8 mouse cellular contexts compared by ENCODE assay signal in the genomic region with DNA sequence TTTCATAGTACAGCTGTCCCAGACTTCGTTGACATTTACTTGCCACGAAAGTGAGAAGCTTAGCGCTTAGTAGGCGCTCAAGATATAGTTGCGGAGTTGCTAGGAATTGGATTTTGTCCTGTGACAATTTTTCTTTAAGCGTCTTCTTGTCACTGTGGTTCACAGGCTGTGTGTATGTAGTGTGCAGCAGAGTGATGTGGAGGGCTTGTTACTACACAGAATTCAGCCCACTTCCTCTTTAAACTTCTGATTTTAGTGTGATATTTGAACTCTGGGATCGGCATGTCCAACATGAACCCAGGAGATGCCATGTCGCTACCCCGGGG. TPM values are rescaled to one million over a fixed set of nuclear protein-coding genes. Genes with fewer than 3 reads are reported as not detected.
DNase-seq lines count a peak whose midpoint lies in the region; ATAC-seq and TF ChIP-seq lines count a peak whose summit lies in the region.

No protein-coding gene starts in this region.

- peak overlapping the region; percentile 60 for H3K4me3 ChIP-seq in kidney, postnatal 0 days (replicated peaks; ENCODE audit: low read depth, low read length)
- peak overlapping the region; percentile 88 for H3K4me3 ChIP-seq in cortical plate, adult 2 months (ENCODE audit: insufficient read depth, low read length)
- peak overlapping the region; percentile 81 for H3K4me3 ChIP-seq in intestine, embryonic 16.5 days (ENCODE audit: low read length)
- H3K4me3 ChIP-seq in neural tube, embryonic 13.5 days = peak overlapping the region; percentile 77

- peak overlapping the region; percentile 61 for H3K9ac ChIP-seq in kidney, postnatal 0 days (ENCODE audit: low read depth, low read length)
- peak overlapping the region; percentile 82 for H3K9ac ChIP-seq in intestine, embryonic 16.5 days (ENCODE audit: low read depth, low read length)
- H3K9ac ChIP-seq in neural tube, embryonic 13.5 days = peak overlapping the region; percentile 84

- H3K27me3 ChIP-seq in kidney, postnatal 0 days (ENCODE audit: insufficient read depth, low read length) = no peaks in the 10 kb centered on the region
- no peaks in the 10 kb centered on the region for H3K27me3 ChIP-seq in intestine, embryonic 16.5 days (replicated peaks; ENCODE audit: control insufficient read depth, insufficient read depth, low read length)
- no peaks in the 10 kb centered on the region for H3K27me3 ChIP-seq in neural tube, embryonic 13.5 days

- peak overlapping the region; percentile 74 for H3K4me2 ChIP-seq in kidney, postnatal 0 days (ENCODE audit: low read length)
- H3K4me2 ChIP-seq in intestine, embryonic 16.5 days (ENCODE audit: low read depth, low read length) = peak overlapping the region; percentile 84
- peak overlapping the region; percentile 75 for H3K4me2 ChIP-seq in neural tube, embryonic 13.5 days

- TF ChIP-seq CTCF in kidney, postnatal 0 days (IDR thresholded peaks at IDR 0.05; ENCODE audit: low read depth) = no peak
- no peak for TF ChIP-seq CTCF in cortical plate, adult 2 months (IDR thresholded peaks at IDR 0.05; ENCODE audit: extremely low read depth, insufficient read depth, low read length)

- no peak for DNase-seq in kidney, postnatal 0 days (ENCODE audit: low spot score)
- no peak for DNase-seq in kidney, adult 8-10 months
- no peak for DNase-seq in cerebellum, adult 18-20 months
- DNase-seq in ovary, postnatal 14 days (ENCODE audit: low spot score) = no peak
- no peak for DNase-seq in T-cell, adult 2 months (ENCODE audit: low spot score)

- no peaks in the 10 kb centered on the region for H3K4me1 ChIP-seq in kidney, postnatal 0 days (replicated peaks; ENCODE audit: insufficient read depth, low read length)
- H3K4me1 ChIP-seq in cortical plate, adult 2 months (ENCODE audit: control insufficient read depth, insufficient read depth, low read length) = peaks cover 3% of the 10 kb centered on the region; the same call in 1 of the 2 replicates
- 0 out of 2 replicates have a peak, but pooled peaks cover 5% of the 10 kb centered on the region for H3K4me1 ChIP-seq in intestine, embryonic 16.5 days (ENCODE audit: control insufficient read depth, insufficient read depth, low read length)
- peaks cover 7% of the 10 kb centered on the region; the same call in 1 of the 2 replicates for H3K4me1 ChIP-seq in neural tube, embryonic 13.5 days (replicated peaks)

- H3K27ac ChIP-seq in kidney, postnatal 0 days = peak overlapping the region; percentile 67; the same call in 1 of the 2 replicates
- no peak overlapping the region for H3K27ac ChIP-seq in cortical plate, adult 2 months (ENCODE audit: insufficient read depth, low read length)
- H3K27ac ChIP-seq in intestine, embryonic 16.5 days (ENCODE audit: low read length) = no peak overlapping the region
- H3K27ac ChIP-seq in neural tube, embryonic 13.5 days (replicated peaks) = no peak overlapping the region

- 44% methylated on average over 9 of the region's 9 CpGs for WGBS in kidney, postnatal 0 days
- WGBS in intestine, embryonic 16.5 days = 50% methylated on average over 9 of the region's 9 CpGs
- 56% methylated on average over 9 of the region's 9 CpGs for WGBS in neural tube, embryonic 13.5 days

- no peak for ATAC-seq in kidney, postnatal 0 days (replicated peaks; ENCODE audit: low FRiP score, low read depth)
- ATAC-seq in intestine, embryonic 16.5 days = no peak
- peak; percentile 10; the same call in 1 of the 2 replicates for ATAC-seq in neural tube, embryonic 13.5 days (ENCODE audit: low read depth)

- no peaks in the 10 kb centered on the region for H3K9me3 ChIP-seq in kidney, postnatal 0 days (replicated peaks; ENCODE audit: low read length)
- H3K9me3 ChIP-seq in intestine, embryonic 16.5 days (ENCODE audit: control insufficient read depth, low read length) = no peaks in the 10 kb centered on the region
- no peaks in the 10 kb centered on the region for H3K9me3 ChIP-seq in neural tube, embryonic 13.5 days

- no peak for TF ChIP-seq POLR2A in cortical plate, adult 2 months (IDR thresholded peaks at IDR 0.05; ENCODE audit: extremely low read depth, insufficient read depth, low read length)

- H3K36me3 ChIP-seq in kidney, postnatal 0 days (ENCODE audit: insufficient read depth, low read length) = no peaks in the 10 kb centered on the region
- no peaks in the 10 kb centered on the region for H3K36me3 ChIP-seq in intestine, embryonic 16.5 days (ENCODE audit: control insufficient read depth, insufficient read depth, low read length)
- no peaks in the 10 kb centered on the region for H3K36me3 ChIP-seq in neural tube, embryonic 13.5 days

RNA-seq across cellular contexts. Expression of gene Adck1, which starts 0.7 kb away (rescaled TPM):
- 24.8 and 25.6 TPM in 2 replicates for polyA plus RNA-seq in kidney, postnatal 0 days (2015; fragmentation: Nextera tagmentation; extraction: Ambion mirVana)
- 46.0 and 47.5 TPM in 2 replicates for polyA plus RNA-seq in cortical plate, adult 2 months (2012; rRNA removed)
- polyA plus RNA-seq in intestine, embryonic 16.5 days (2015; fragmentation: Nextera tagmentation; extraction: Ambion mirVana) = 19.0 and 19.3 TPM in 2 replicates
- polyA plus RNA-seq in neural tube, embryonic 13.5 days (2015; fragmentation: Nextera tagmentation; extraction: Ambion mirVana) = 26.3 and 28.5 TPM in 2 replicates

RNA-seq across cellular contexts. Expression of gene Gm5039, which starts 37.3 kb away (rescaled TPM):
- polyA plus RNA-seq in kidney, postnatal 0 days (2015; fragmentation: Nextera tagmentation; extraction: Ambion mirVana) = not detected in 2 replicates
- polyA plus RNA-seq in cortical plate, adult 2 months (2012; rRNA removed) = not detected in 2 replicates
- not detected in 2 replicates for polyA plus RNA-seq in intestine, embryonic 16.5 days (2015; fragmentation: Nextera tagmentation; extraction: Ambion mirVana)
- not detected in 2 replicates for polyA plus RNA-seq in neural tube, embryonic 13.5 days (2015; fragmentation: Nextera tagmentation; extraction: Ambion mirVana)
